Mouse (Mus musculus) midbrain, embryonic 14.5 days (tissue): ENCODE measurements at regions not wholly inside any gene's neighbourhood (a gene's known extent, or its start where the extent isn't known, plus 50 kb on each side); places are given as distances from the start of the nearest gene placed in this dataset.

Experiments
- ATAC-seq: fragments of 200-750 bp; cut with Nextera tagmentation; 2 replicates; pipeline ENCODE4 v1.8.0; 2017; ENCODE audit warnings: moderate number of reproducible peaks, moderate library complexity; ENCODE audit not compliant: low FRiP score, low TSS enrichment
- DNase-seq: peaks from one replicate; pipeline ENCODE4 v3.0.0-alpha.2; 2015
- H3K27ac ChIP-seq: fragments of 300-500 bp; sonication (generic); replicated peaks from 2 replicates; pipeline ENCODE4 v1.5.1; 2014; ENCODE audit warnings: mild to moderate bottlenecking, low read depth, low read length, moderate library complexity
- H3K27me3 ChIP-seq: fragments of 300-500 bp; sonication (generic); 2 replicates; pipeline ENCODE4 v1.6.1; 2014; ENCODE audit warnings: low read length, control low read depth, mixed read lengths; ENCODE audit not compliant: control insufficient read depth, insufficient read depth
- H3K36me3 ChIP-seq: fragments of 300-500 bp; sonication (generic); 2 replicates; pipeline ENCODE4 v1.6.1; 2014; ENCODE audit warnings: low read length, control low read depth; ENCODE audit not compliant: control insufficient read depth, insufficient read depth
- H3K4me1 ChIP-seq: fragments of 300-500 bp; sonication (generic); 2 replicates; pipeline ENCODE4 v1.6.1; 2014; ENCODE audit warnings: mild to moderate bottlenecking, antibody characterized with exemption, low read length, control low read depth; ENCODE audit not compliant: control insufficient read depth, insufficient read depth
- H3K4me2 ChIP-seq: fragments of 300-500 bp; sonication (generic); 2 replicates; pipeline ENCODE4 v1.6.1; 2014; ENCODE audit warnings: mild to moderate bottlenecking, low read length, moderate library complexity
- H3K4me3 ChIP-seq: fragments of 300-500 bp; sonication (generic); replicated peaks from 2 replicates; pipeline ENCODE4 v1.5.1; 2014; ENCODE audit warnings: low read depth, low read length
- H3K9ac ChIP-seq: fragments of 300-500 bp; sonication (generic); replicated peaks from 2 replicates; pipeline ENCODE4 v1.6.1; 2014; ENCODE audit warnings: mild to moderate bottlenecking, low read length, moderate library complexity
- H3K9me3 ChIP-seq: fragments of 300-500 bp; sonication (generic); 2 replicates; pipeline ENCODE4 v1.6.1; 2016; ENCODE audit warnings: low read length, control low read depth, mixed read lengths; ENCODE audit not compliant: control insufficient read depth
- WGBS: fragments of 180-500 bp; shearing (Covaris S2); extraction: QIAGEN DNeasy Blood & Tissue Kit; methylation state at CpG from one replicate; pipeline ENCODE4 v1.1.7; 2014; 5-methylcytosine and 5-hydroxymethylcytosine counted together

- Histone ChIP-seq H3K27ac (no peak overlapping the region), H3K4me1 (no peaks in the 10 kb centered on the region), H3K27me3 (no peaks in the 10 kb centered on the region), H3K9ac (no peak overlapping the region), H3K4me3 (no peak overlapping the region), H3K36me3 (no peaks in the 10 kb centered on the region), H3K4me2 (no peak overlapping the region), H3K9me3 (no peaks in the 10 kb centered on the region)
- DNase-seq: no peak
- WGBS: 95% methylated on average over 7 of the region's 7 CpGs
- ATAC-seq: no peak
These were observed 81.1 kb upstream of the Ccdc71l start for GRCm38 (mm10) chr12:32297431-32297830.

GRCm38 (mm10) chr12:32299714-32300113, 78.8 kb upstream of the Ccdc71l start:
- Histone ChIP-seq H3K4me3 (no peak overlapping the region), H3K27ac (no peak overlapping the region), H3K4me2 (no peak overlapping the region), H3K9ac (no peak overlapping the region), H3K4me1 (no peaks in the 10 kb centered on the region), H3K27me3 (no peaks in the 10 kb centered on the region), H3K36me3 (no peaks in the 10 kb centered on the region), H3K9me3 (no peaks in the 10 kb centered on the region)
- DNase-seq (no peak), ATAC-seq (no peak)
- WGBS: 88% methylated on average over 2 of the region's 2 CpGs

- Histone ChIP-seq H3K9me3 (no peaks in the 10 kb centered on the region), H3K4me2 (no peak overlapping the region), H3K9ac (no peak overlapping the region), H3K36me3 (no peaks in the 10 kb centered on the region), H3K4me1 (no peaks in the 10 kb centered on the region), H3K27ac (no peak overlapping the region), H3K4me3 (no peak overlapping the region), H3K27me3 (no peaks in the 10 kb centered on the region)
- DNase-seq: no peak
- WGBS: 92% methylated on average over 5 of the region's 5 CpGs
- no peak for ATAC-seq
These were observed 72.8 kb upstream of the Ccdc71l start for GRCm38 (mm10) chr12:32305736-32306135.

- H3K4me1 ChIP-seq: no peaks in the 10 kb centered on the region
- ATAC-seq (no peak), DNase-seq (no peak)
- no peaks in the 10 kb centered on the region for H3K9me3 ChIP-seq
- H3K9ac ChIP-seq: no peak overlapping the region
- H3K4me2 ChIP-seq: no peak overlapping the region
- no peak overlapping the region for H3K27ac ChIP-seq
- H3K27me3 ChIP-seq: no peaks in the 10 kb centered on the region
- WGBS: 94% methylated on average over 4 of the region's 4 CpGs
- H3K4me3 ChIP-seq: no peak overlapping the region
- no peaks in the 10 kb centered on the region for H3K36me3 ChIP-seq
These were observed 72.2 kb upstream of the Ccdc71l start for GRCm38 (mm10) chr12:32306326-32306725.

DNA sequence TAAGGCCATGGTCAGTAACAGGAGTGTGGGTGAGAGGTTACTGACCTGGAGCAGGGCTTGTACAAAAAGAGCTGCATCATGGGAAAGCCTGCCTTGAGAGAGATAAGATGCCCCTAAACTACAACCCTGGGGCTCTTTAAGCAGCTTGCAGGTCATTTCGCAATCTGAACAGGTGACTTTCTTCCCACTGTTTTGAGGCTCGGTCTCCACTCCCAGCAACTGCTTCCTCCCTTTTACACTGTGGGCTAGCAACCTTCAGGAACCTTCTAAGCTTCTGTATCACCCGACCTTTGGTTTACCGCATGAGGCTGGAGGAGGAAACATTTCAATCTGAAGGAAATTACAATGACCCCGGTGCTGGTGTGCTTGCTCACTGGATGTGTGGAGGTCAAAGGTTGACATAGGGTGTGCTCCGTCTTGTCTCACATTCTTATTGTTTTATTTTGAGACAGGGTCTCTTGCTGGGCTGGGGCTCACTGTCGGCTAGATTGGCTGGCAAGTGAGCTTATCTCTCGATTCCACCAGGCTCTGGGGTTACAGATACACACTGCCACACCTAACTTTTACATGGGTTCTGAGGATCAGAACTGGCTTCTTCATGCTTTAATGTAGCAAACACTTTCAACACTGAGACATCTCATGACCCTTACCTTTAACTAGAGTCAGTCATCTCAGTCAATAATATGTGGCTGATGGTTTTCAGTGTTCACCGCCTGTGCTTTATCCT, 71.1 kb upstream of the Ccdc71l start:
- WGBS: 78% methylated on average over 9 of the region's 9 CpGs

GRCm38 (mm10) chr12:32315099-32315783, 63.3 kb upstream of the Ccdc71l start:
- WGBS: 98% methylated on average over 1 of the region's 1 CpGs
- H3K9ac ChIP-seq: no peak overlapping the region
- ATAC-seq (no peak), DNase-seq (no peak)
- H3K27me3 ChIP-seq: no peaks in the 10 kb centered on the region
- H3K4me2 ChIP-seq: no peak overlapping the region
- no peaks in the 10 kb centered on the region for H3K4me1 ChIP-seq
- no peak overlapping the region for H3K4me3 ChIP-seq
- no peaks in the 10 kb centered on the region for H3K36me3 ChIP-seq
- no peaks in the 10 kb centered on the region for H3K9me3 ChIP-seq
- H3K27ac ChIP-seq: no peak overlapping the region

More for the DNA sequence above, 71.1 kb upstream of the Ccdc71l start:
- no peaks in the 10 kb centered on the region for H3K9me3 ChIP-seq
- H3K27ac ChIP-seq: no peak overlapping the region
- H3K4me3 ChIP-seq: no peak overlapping the region
- no peaks in the 10 kb centered on the region for H3K4me1 ChIP-seq
- no peak for DNase-seq
- no peak overlapping the region for H3K9ac ChIP-seq
- no peaks in the 10 kb centered on the region for H3K27me3 ChIP-seq
- no peak for ATAC-seq
- no peaks in the 10 kb centered on the region for H3K36me3 ChIP-seq
- H3K4me2 ChIP-seq: no peak overlapping the region
